8 mouse cellular contexts compared by ENCODE assay signal in the genomic region with DNA sequence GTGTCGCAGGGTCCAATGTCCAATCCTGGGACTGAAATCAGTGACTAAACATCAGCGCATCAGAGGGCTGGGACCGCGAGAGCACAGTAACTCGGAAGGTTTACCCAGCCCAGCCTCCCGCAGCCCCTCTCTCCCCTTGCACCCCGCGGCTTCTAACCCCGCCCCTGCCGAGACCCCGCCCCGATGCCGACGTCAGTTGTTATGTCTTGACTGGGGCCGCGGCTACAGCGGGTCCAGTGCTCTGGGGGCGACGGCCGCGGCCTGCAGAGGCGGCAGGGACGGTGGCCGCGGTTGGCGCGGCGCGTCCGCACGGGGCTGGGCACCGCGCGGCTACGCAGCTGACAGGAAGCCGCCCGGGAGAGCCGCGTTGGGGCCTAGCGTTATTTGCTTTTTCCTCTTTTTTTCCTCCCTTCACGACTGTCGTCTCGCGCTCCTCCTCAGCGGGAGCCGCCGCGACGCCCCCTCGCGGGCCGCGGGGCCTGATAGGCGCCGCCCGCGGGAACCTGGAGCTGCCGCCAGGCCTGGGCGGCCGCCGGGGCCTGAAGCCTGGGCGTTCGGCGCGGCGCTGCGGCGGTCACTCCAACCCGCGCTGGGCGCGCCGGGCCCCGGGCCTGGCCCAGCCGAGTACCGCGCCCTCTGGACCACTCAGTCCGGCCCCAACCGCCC. TPM values are rescaled to one million over a fixed set of nuclear protein-coding genes. Genes with fewer than 3 reads are reported as not detected.
DNase-seq lines count a peak whose midpoint lies in the region; ATAC-seq lines count a peak whose summit lies in the region.

A gene (plus strand): TSS at position 220 of the 666 bp plus-strand sequence.

- H3K9ac ChIP-seq in hindbrain, embryonic 15.5 days: peak within 1 kb of the TSS; percentile 94

- peak; percentile 96 for DNase-seq in R1 (ENCODE audit: low read depth, low spot score)
- DNase-seq in cerebellum, postnatal 25 days: peak; percentile 95 to 97
- peak; percentile 82 to 90 for DNase-seq in frontal cortex, postnatal 36 days (ENCODE audit: low spot score in 2 of 2)
- DNase-seq in left cerebral cortex, adult 11 months (ENCODE audit: low spot score): peak; percentile 75
- DNase-seq in lung, postnatal 4 days: peak; percentile 95 to 96
- DNase-seq in retina, postnatal 7 days (ENCODE audit: low read depth, low spot score): peak; percentile 88
- peak; percentile 82 for DNase-seq in urinary bladder, adult 2 months (ENCODE audit: low spot score)

- peak; percentile 98 for ATAC-seq in hindbrain, embryonic 15.5 days (ENCODE audit: low FRiP score, low read depth)

- no peaks in the 10 kb centered on the region for H3K27me3 ChIP-seq in hindbrain, embryonic 15.5 days

- H3K4me1 ChIP-seq in hindbrain, embryonic 15.5 days (replicated peaks): peaks cover 18% of the 10 kb centered on the region

- under 1% methylated on average over 73 of the region's 79 CpGs for WGBS in hindbrain, embryonic 15.5 days

- peak within 1 kb of the TSS; percentile 81 for H3K4me3 ChIP-seq in hindbrain, embryonic 15.5 days

- no peaks in the 10 kb centered on the region for H3K36me3 ChIP-seq in hindbrain, embryonic 15.5 days

- peak within 1 kb of the TSS; percentile 64 for H3K4me2 ChIP-seq in hindbrain, embryonic 15.5 days

- H3K9me3 ChIP-seq in hindbrain, embryonic 15.5 days: no peaks in the 10 kb centered on the region

- H3K27ac ChIP-seq in hindbrain, embryonic 15.5 days (replicated peaks): peak within 1 kb of the TSS; percentile 97

RNA-seq across cellular contexts. Expression of the gene that starts here (rescaled TPM):
- 25.5 and 26.5 TPM in 2 replicates for polyA plus RNA-seq in hindbrain, embryonic 15.5 days (2015; fragmentation: Nextera tagmentation; extraction: Ambion mirVana)
- polyA plus RNA-seq in urinary bladder, adult 2 months (2012; rRNA removed): 27.9 and 29.4 TPM in 2 replicates

Comparison
In these comparisons a context has a peak if more than half of its experiments do, and no peak if none do; other contexts are left out.
1. Peak in every context shown above with its lines: DNase-seq, ATAC-seq, H3K4me3 ChIP-seq and H3K27ac ChIP-seq.